Mouse (Mus musculus): ENCODE results near the gene Olfr1499.
"Not testable (repeated sequence)": the region's sequence is repeated elsewhere in the genome, so short reads cannot be mapped to it uniquely, and the experiment has no call there.

The Olfr1499 gene

DNA sequence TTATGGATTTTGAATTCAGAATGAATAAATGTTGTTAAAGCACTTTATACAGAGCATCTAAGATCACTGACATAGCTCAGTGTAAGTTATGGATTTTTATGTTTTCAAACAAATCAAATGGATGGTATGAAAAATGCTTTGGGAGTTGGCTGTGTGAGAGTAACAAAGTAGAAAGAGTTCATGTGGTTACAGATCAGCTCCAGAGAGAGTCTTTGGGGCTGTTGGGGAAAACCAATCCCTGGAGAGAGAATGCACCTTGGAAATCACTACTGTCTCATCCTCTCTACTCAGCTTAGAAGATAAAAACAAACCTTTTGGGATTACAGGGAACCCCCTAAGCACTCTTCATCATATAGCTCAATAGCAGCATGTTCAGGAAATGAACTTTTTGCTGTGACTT lies at the start of gene Olfr1499:
Olfr1499 (minus strand) TSS at position 101 of the 400 bp plus-strand sequence.
- in situ Hi-C loops (cut with MboI; ENCODE audit: low pct_unique_long_range_greater_than_20kb in 1 of 2, low sequenced_read_pairs in 2 of 2, unreplicated experiment in 1 of 2), result no loop called here

DNA sequence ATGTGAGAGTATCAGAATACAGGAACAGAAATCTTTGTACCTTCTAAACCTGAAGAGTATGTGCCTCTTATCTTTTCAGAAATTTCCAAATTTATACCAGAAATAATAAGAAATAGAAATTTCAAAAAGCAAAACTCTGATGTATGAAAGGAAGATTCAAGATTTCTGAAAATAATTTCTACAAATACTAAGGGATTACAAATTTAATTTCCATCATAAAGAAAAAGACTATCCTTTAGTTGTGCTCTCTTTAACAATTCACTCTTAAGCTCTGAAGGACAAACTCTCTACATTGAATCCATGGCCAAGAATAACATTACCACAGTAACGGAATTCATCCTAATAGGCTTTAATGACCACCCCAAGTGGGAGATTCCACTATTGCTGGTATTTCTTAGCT lies 42.2 kb upstream of the Olfr1499 start, which contains the start of gene Olfr1502:
Olfr1502 (plus strand) TSS at position 301 of the 400 bp plus-strand sequence.
- in situ Hi-C loops (cut with MboI; ENCODE audit: low pct_unique_long_range_greater_than_20kb in 1 of 2, low sequenced_read_pairs in 2 of 2, unreplicated experiment in 1 of 2), result no loop called here

- in situ Hi-C loops (cut with MboI; ENCODE audit: low pct_unique_long_range_greater_than_20kb in 1 of 2, low sequenced_read_pairs in 2 of 2, unreplicated experiment in 1 of 2), result not testable (repeated sequence)
Observed at GRCm38 (mm10) chr19:13850592-13850991, 31.3 kb upstream of the Olfr1499 start, which contains the start of gene Olfr1501. Gene Olfr1501, minus strand, starts transcription at chr19:13850692.

- in situ Hi-C loops (cut with MboI; ENCODE audit: low pct_unique_long_range_greater_than_20kb in 1 of 2, low sequenced_read_pairs in 2 of 2, unreplicated experiment in 1 of 2), result no loop called here
Observed at GRCm38 (mm10) chr19:13830388-13830787, 11.1 kb upstream of the Olfr1499 start, which contains the start of gene Olfr1500. Gene Olfr1500, minus strand, starts transcription at chr19:13830488.

DNA sequence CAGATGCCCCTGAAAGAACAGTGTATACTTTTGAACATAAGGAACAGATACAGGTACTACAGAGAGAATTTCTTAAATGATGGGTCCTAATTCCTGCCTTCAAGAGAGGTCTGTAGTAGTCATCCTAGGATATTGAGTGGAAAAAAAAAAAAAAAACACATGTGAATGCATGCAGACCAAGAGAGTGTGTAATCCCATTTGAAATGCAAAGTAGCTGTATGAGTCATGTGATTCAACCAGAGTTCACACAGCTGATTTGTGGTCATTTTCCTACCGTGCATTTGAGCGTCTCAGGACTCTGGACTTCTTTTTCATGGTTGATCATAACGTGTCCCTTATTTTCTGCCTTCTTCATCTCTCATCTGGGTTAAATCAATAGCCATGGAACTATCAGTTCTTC lies 9.2 kb upstream of the Olfr1499 start:
- in situ Hi-C loops (cut with MboI; ENCODE audit: low pct_unique_long_range_greater_than_20kb in 1 of 2, low sequenced_read_pairs in 2 of 2, unreplicated experiment in 1 of 2), result no loop called here

DNA sequence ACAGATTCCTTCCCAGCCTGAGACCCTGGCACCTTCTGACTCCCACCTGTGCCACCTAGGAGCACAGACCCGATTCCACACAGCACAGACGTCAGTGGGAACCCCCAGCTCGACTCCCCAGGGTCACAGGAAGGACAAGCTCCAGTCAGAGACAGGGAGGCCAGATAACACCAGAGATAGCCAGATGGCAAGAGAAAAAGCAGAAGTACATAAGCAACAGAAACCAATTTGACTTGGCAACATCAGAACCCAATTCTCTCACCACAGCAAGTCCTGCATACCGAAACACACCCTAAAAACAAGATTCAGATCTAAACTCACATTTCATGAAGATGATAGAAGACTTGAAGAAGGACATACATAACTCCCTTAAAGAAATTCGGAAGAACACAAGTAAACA lies 1.6 kb upstream of the Olfr1499 start:
- in situ Hi-C loops (cut with MboI; ENCODE audit: low pct_unique_long_range_greater_than_20kb in 1 of 2, low sequenced_read_pairs in 2 of 2, unreplicated experiment in 1 of 2), result no loop called here

- in situ Hi-C loops (cut with MboI; ENCODE audit: low pct_unique_long_range_greater_than_20kb in 1 of 2, low sequenced_read_pairs in 2 of 2, unreplicated experiment in 1 of 2), result no loop called here
Observed at GRCm38 (mm10) chr19:13818827-13819226, 420 bp downstream of the Olfr1499 start.

DNA sequence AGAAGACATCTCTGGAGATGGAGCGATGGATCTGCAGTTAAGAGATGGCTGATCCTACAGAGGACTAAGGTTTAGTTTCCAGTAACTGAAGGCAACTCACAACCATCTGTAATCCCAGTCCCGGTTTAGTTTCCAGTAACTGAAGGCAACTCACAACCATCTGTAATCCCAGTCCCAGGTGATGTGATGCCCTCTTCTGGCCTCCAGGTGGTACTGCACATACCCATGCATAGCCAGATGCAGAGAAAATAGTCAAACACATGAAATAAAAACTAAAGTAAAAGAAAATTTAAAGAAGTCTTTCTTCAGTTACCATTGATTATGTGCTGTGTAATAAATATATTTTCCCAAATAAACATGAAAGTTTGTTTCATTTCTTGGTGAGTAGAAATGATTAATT lies 6.4 kb downstream of the Olfr1499 start:
- in situ Hi-C loops (cut with MboI; ENCODE audit: low pct_unique_long_range_greater_than_20kb in 1 of 2, low sequenced_read_pairs in 2 of 2, unreplicated experiment in 1 of 2), result no loop called here

DNA sequence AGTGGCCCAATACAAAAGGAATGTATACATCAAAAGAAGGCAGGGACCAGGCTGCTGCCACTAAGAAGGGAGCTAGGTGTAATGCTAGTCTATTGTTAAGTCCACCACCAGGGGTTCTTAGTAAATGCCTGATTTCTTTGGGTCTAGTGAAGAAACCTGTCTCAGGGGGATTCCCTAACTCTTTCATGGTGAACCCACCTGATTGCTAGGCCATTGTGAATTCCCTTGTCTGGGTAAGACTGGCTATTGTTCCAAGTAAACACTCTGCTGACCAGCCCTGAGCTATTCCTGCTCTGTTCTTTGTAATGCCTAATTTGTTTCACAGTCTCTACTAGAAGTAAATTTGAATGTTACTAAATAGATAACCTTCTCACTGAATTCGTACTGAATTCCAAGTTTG lies 13.8 kb downstream of the Olfr1499 start:
- in situ Hi-C loops (cut with MboI; ENCODE audit: low pct_unique_long_range_greater_than_20kb in 1 of 2, low sequenced_read_pairs in 2 of 2, unreplicated experiment in 1 of 2), result not testable (repeated sequence)

GRCm38 (mm10) chr19:13798102-13798501 lies 21.1 kb downstream of the Olfr1499 start, which contains the start of gene Olfr1497:
Gene Olfr1497, minus strand, starts transcription at chr19:13798202.
- in situ Hi-C loops (cut with MboI; ENCODE audit: low pct_unique_long_range_greater_than_20kb in 1 of 2, low sequenced_read_pairs in 2 of 2, unreplicated experiment in 1 of 2), result no loop called here

DNA sequence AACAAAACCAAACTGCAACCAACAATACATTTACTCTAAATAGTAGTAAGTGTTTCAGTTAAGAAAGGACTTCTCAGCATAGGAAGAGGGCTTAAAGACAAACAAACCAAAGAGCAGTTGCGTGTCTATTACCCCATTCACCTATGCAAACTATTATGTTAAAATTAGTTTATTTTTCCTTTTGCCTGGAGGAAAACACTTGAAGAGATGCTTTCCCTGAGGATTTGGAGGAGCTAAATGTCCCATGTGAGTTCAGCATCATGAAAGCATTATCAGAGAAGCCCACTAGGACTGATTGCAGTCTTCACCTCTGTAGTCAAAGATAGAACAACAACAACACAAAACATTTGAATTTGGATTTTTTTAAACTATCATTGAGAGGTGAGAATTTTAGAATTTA lies 41.7 kb downstream of the Olfr1499 start, which contains the start of gene Olfr1496:
Olfr1496 (plus strand) TSS at position 301 of the 400 bp plus-strand sequence.
- in situ Hi-C loops (cut with MboI; ENCODE audit: low pct_unique_long_range_greater_than_20kb in 1 of 2, low sequenced_read_pairs in 2 of 2, unreplicated experiment in 1 of 2), result no loop called here

DNA sequence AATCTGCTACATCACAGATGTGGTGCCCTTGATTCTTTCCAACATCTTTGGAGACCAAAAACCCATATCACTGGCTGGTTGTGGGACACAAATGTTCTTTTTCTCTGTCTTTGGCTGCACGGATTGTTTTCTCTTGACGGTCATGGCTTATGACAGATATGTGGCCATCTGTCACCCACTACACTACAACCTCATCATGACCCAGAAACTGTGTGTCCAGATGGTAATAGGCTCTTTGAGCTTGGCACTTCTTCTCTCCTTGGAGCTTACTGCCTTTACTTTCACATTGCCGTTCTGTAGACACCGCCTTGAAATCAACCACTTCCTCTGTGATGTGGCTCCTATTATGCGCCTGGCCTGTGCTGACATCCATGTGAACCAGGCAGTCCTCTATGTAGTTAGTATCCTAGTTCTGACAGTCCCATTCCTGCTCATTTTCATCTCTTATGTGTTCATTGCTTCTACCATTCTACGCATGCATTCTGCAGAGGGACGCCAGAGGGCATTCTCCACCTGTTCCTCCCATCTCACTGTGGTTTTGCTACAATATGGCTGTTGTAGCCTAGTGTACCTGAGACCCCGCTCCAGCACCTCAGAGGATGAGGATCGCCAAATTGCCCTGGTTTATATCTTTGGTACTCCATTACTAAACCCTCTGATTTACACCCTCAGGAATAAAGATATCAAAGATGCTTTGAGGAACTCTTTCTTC lies 50.5 kb downstream of the Olfr1499 start:
- in situ Hi-C loops (cut with MboI; ENCODE audit: low pct_unique_long_range_greater_than_20kb in 1 of 2, low sequenced_read_pairs in 2 of 2, unreplicated experiment in 1 of 2), result no loop called here

DNA sequence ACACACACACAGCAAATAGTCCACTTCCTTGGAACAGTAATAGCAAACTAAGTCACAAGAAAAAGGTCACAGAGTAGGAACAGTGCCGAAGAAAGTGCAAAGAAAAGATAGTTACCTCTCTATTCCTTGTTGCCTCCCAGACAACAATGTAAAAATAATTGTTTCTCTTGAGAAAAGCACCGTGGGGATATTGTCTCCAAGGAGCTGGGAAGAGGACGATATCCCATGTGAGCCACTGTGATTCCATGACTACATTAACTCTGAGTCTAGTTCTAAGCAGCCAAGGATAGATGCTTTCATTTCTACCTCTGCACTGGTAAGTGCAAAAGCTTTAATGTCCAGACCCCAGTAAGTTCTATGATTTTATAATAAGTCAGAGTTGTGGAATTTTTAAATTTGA lies 54.9 kb downstream of the Olfr1499 start, which contains the start of gene Olfr1495:
Olfr1495 (plus strand) TSS at position 301 of the 400 bp plus-strand sequence.
- in situ Hi-C loops (cut with MboI; ENCODE audit: low pct_unique_long_range_greater_than_20kb in 1 of 2, low sequenced_read_pairs in 2 of 2, unreplicated experiment in 1 of 2), result no loop called here
